Comparison of ENCODE assay signal across 7 mouse cellular contexts in genomic region chr10:59748699-59749200, GRCm38 (mm10).
"Had no signal": no experiment of that assay in that cellular context is flagged by ENCODE, and none has a peak within 500 bp of the region (broad histone marks: within the 10 kb centered on the region; RNA-seq: fewer than 3 reads in every experiment).

No protein-coding gene starts in this region.

- DNase-seq: kidney, adult 8-10 months; kidney, postnatal 25 days; lung, embryonic 14.5 days; lung, postnatal 14 days had no signal

- ATAC-seq: intestine, postnatal 0 days; liver, embryonic 12.5 days; midbrain, embryonic 16.5 days had no signal
